In the genomic region with DNA sequence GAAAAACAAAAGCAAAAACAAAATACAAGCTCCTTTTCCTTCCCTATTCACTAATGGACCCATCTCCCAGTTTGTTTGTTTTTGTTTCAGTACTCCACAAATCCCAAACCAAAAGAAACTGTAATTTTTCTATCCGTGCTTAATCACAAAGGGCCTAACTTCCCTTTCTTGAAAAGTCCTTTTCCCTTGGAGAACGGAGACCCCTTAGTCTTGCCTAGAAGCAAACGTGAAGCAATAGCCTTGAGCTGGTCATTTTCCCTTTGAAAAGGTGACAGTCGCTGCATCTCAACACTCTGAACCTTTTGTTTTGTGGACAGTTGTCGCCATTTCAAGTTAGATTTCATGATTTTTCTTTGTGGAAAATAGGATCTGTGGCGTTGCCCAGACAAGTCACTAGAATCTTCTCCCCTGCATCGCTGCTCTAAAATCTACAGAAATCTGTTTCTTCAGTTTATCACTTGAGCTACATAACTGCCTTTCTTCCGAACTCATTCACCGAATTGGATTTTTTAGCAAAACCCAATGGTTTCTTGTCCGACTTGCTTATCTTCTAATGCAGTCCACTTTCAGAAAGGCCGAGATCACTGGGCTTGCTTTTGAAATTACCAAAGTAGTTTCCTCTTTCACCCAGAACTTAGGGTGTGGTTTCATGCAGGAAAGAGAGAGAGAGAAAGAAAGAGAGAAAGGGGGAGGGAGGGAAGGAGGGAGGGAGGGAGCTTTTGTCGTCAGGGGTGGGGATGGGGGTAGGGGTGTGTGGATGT, we compare ENCODE assay signal across 8 mouse cellular contexts. TPM values are rescaled to one million over a fixed set of nuclear protein-coding genes. Genes with fewer than 3 reads are reported as not detected.
A peak's percentile ranks its signal among the peaks of the same experiment; 100 is the strongest.
DNase-seq lines count a peak whose midpoint lies in the region; ATAC-seq and TF ChIP-seq lines count a peak whose summit lies in the region.

No protein-coding gene starts in this region.

- intact Hi-C loops in left cerebral cortex, postnatal 25 days (cut with DNase I) = loop anchor here (2.0 kb wide), 1 partner anchor 28 kb away; a partner anchor contains a TSS

- H3K4me2 ChIP-seq in lung, embryonic 14.5 days = peak overlapping the region; percentile 77
- peak overlapping the region; percentile 72 for H3K4me2 ChIP-seq in intestine, postnatal 0 days (replicated peaks; ENCODE audit: low read depth)

- peak overlapping the region; percentile 82 for H3K4me3 ChIP-seq in lung, embryonic 14.5 days (ENCODE audit: low read depth, low read length)
- peak overlapping the region; percentile 58 for H3K4me3 ChIP-seq in intestine, postnatal 0 days (ENCODE audit: low read depth, low read length)

- no peaks in the 10 kb centered on the region for H3K9me3 ChIP-seq in lung, embryonic 14.5 days (ENCODE audit: low read depth, low read length)
- H3K9me3 ChIP-seq in intestine, postnatal 0 days (ENCODE audit: control insufficient read depth) = no peaks in the 10 kb centered on the region

- H3K27ac ChIP-seq in lung, embryonic 14.5 days (ENCODE audit: low read depth) = peak overlapping the region; percentile 97
- peak overlapping the region; percentile 87 for H3K27ac ChIP-seq in intestine, postnatal 0 days (ENCODE audit: low read depth, low read length)

- no peaks in the 10 kb centered on the region for H3K27me3 ChIP-seq in lung, embryonic 14.5 days (ENCODE audit: insufficient read depth, low read length)
- peaks cover 16% of the 10 kb centered on the region; the same call in 1 of the 2 replicates for H3K27me3 ChIP-seq in intestine, postnatal 0 days (replicated peaks; ENCODE audit: control insufficient read depth, insufficient read depth, low read length)

- WGBS in lung, embryonic 14.5 days = 12% methylated on average over 12 of the region's 12 CpGs
- 15% methylated on average over 12 of the region's 12 CpGs for WGBS in intestine, postnatal 0 days

- DNase-seq in lung, embryonic 14.5 days = peak; percentile 68
- DNase-seq in lung, adult 18-20 months = no peak
- DNase-seq in embryo, embryonic 11 days = peak; percentile 42
- peak; percentile 5 to 12 for DNase-seq in natural killer cell, adult 2 months (ENCODE audit: low spot score in 2 of 2)
- no peak for DNase-seq in left cerebral cortex, postnatal 25 days (ENCODE audit: low spot score in 2 of 2)
- no peak for DNase-seq in yolk sac, embryonic 10.5 days (ENCODE audit: low spot score)

- ATAC-seq in lung, embryonic 14.5 days (ENCODE audit: insufficient read depth) = peak; percentile 32
- ATAC-seq in intestine, postnatal 0 days = no peak
- no peak for ATAC-seq in frontal cortex, adult (ENCODE audit: low TSS enrichment)

- peaks cover 16% of the 10 kb centered on the region for H3K36me3 ChIP-seq in lung, embryonic 14.5 days (ENCODE audit: insufficient read depth)
- H3K36me3 ChIP-seq in intestine, postnatal 0 days (ENCODE audit: control insufficient read depth, insufficient read depth) = no peaks in the 10 kb centered on the region

- TF ChIP-seq CTCF in lung, embryonic 14.5 days (IDR thresholded peaks at IDR 0.05; ENCODE audit: low read depth) = no peak
- no peak for TF ChIP-seq CTCF in intestine, postnatal 0 days (IDR thresholded peaks at IDR 0.05; ENCODE audit: low read depth)

- H3K4me1 ChIP-seq in lung, embryonic 14.5 days (ENCODE audit: insufficient read depth) = peaks cover 13% of the 10 kb centered on the region
- 0 out of 2 replicates have a peak, but pooled peaks cover 3% of the 10 kb centered on the region for H3K4me1 ChIP-seq in intestine, postnatal 0 days (replicated peaks; ENCODE audit: control insufficient read depth, insufficient read depth, low read length)

- H3K9ac ChIP-seq in lung, embryonic 14.5 days = peak overlapping the region; percentile 60
- peak overlapping the region; percentile 64; the same call in 1 of the 2 replicates for H3K9ac ChIP-seq in intestine, postnatal 0 days (ENCODE audit: low read depth, low read length)

RNA-seq across cellular contexts. Expression of a gene that starts 0.9 kb away (rescaled TPM):
- polyA plus RNA-seq in lung, embryonic 14.5 days (2014; fragmentation: Nextera tagmentation; extraction: Ambion mirVana) = 843 and 848 TPM in 2 replicates
- 272 and 299 TPM in 2 replicates for polyA plus RNA-seq in intestine, postnatal 0 days (2015; fragmentation: Nextera tagmentation; extraction: Ambion mirVana)
- 10 to 100 TPM; 56.3 to 56.4 TPM for total RNA-seq in left cerebral cortex, postnatal 25 days (2021)

RNA-seq across cellular contexts. Expression of a gene that starts 28.4 kb away (rescaled TPM):
- polyA plus RNA-seq in lung, embryonic 14.5 days (2014; fragmentation: Nextera tagmentation; extraction: Ambion mirVana) = 18.1 TPM in 2 replicates
- polyA plus RNA-seq in intestine, postnatal 0 days (2015; fragmentation: Nextera tagmentation; extraction: Ambion mirVana) = 6.3 and 6.8 TPM in 2 replicates
- 1 to 10 TPM; 3.6 to 7.7 TPM for total RNA-seq in left cerebral cortex, postnatal 25 days (2021)

Comparison
In these comparisons a context has a peak if more than half of its experiments do, and no peak if none do; other contexts are left out.
1. DNase-seq: peak in lung, embryonic 14.5 days (single experiment), embryo, embryonic 11 days (single experiment) and natural killer cell, adult 2 months (2 of 2); none in lung, adult 18-20 months (0 of 2), left cerebral cortex, postnatal 25 days (0 of 2) and yolk sac, embryonic 10.5 days (single experiment).